Mouse (Mus musculus): ENCODE results near the gene Pecam1. TPM values are rescaled to one million over a fixed set of nuclear protein-coding genes. Genes with fewer than 3 reads are reported as not detected.

Gene Pecam1
- polyA plus RNA-seq, 1 experiment from 2014 or later: 48.2 TPM

GRCm38 (mm10) chr11:106692890-106693289 is 57.5 kb downstream of the Pecam1 start:
- no peak overlapping the region for H3K9ac ChIP-seq (ENCODE audit: low read depth, low read length)
- no peak overlapping the region for H3K4me2 ChIP-seq (ENCODE audit: low read depth, low read length)
- H3K27me3 ChIP-seq (replicated peaks; ENCODE audit: control insufficient read depth, insufficient read depth, low read length): no peaks in the 10 kb centered on the region
- H3K4me1 ChIP-seq (ENCODE audit: control insufficient read depth, insufficient read depth, low read length): no peaks in the 10 kb centered on the region
- ATAC-seq: no peak
- 76% methylated on average over 4 of the region's 4 CpGs for WGBS
- H3K9me3 ChIP-seq (ENCODE audit: control insufficient read depth, low read length): no peaks in the 10 kb centered on the region
- no peaks in the 10 kb centered on the region; the same call in 1 of the 2 replicates for H3K36me3 ChIP-seq (ENCODE audit: control insufficient read depth, insufficient read depth, low read length)
- H3K27ac ChIP-seq (ENCODE audit: low read length): no peak overlapping the region
- H3K4me3 ChIP-seq (ENCODE audit: low read length): no peak overlapping the region

DNA sequence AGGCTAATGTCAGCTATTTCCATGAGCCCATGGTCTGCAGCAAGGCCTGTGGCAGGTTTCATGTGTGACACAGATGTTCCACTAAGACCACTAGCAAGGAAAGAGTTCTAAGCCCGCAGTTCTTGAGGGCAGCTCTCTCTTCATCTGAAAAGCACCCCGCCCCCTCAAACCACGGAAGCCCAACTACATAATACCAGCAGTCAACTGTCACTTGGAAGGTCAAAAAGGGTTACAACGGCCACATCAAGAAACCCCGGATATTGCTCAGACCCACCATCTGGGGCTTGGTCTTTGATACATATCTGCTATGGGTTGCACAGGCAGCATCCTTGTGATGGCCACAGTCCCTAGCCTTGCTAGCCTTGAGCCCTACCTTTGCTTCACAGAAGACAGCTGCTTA is 62.1 kb downstream of the Pecam1 start:
- H3K27ac ChIP-seq (ENCODE audit: low read length): no peak overlapping the region
- no peak overlapping the region for H3K4me3 ChIP-seq (ENCODE audit: low read length)
- no peak for ATAC-seq
- no peaks in the 10 kb centered on the region for H3K27me3 ChIP-seq (replicated peaks; ENCODE audit: control insufficient read depth, insufficient read depth, low read length)
- WGBS: 77% methylated on average over 5 of the region's 5 CpGs
- H3K9ac ChIP-seq (ENCODE audit: low read depth, low read length): no peak overlapping the region
- H3K4me1 ChIP-seq (ENCODE audit: control insufficient read depth, insufficient read depth, low read length): no peaks in the 10 kb centered on the region
- H3K4me2 ChIP-seq (ENCODE audit: low read depth, low read length): no peak overlapping the region
- H3K36me3 ChIP-seq (ENCODE audit: control insufficient read depth, insufficient read depth, low read length): no peaks in the 10 kb centered on the region
- no peaks in the 10 kb centered on the region for H3K9me3 ChIP-seq (ENCODE audit: control insufficient read depth, low read length)

DNA sequence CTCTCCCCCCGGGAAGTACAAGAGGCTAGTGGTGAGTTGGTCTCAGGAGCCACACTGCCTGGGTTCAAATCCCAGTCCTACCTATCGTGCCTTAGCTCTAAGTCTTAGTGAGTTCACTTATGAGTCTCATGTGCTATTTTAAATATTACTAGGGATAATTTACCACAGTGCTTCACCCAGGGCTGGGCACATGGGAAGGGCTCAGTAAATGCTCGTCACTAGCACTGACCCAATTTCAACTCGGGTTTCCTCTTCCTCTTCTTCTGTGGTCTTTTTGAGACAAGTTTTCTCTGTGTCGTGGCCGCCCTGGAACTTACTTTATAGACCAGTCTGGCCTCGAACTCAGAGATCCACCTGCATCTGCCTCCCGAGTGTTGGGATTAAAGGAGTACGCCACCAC is 63.1 kb downstream of the Pecam1 start:
- no peaks in the 10 kb centered on the region for H3K36me3 ChIP-seq (ENCODE audit: control insufficient read depth, insufficient read depth, low read length)
- H3K4me2 ChIP-seq (ENCODE audit: low read depth, low read length): no peak overlapping the region
- H3K4me1 ChIP-seq (ENCODE audit: control insufficient read depth, insufficient read depth, low read length): no peaks in the 10 kb centered on the region
- WGBS: 89% methylated on average over 9 of the region's 9 CpGs
- ATAC-seq: no peak
- H3K4me3 ChIP-seq (ENCODE audit: low read length): no peak overlapping the region
- H3K9ac ChIP-seq (ENCODE audit: low read depth, low read length): no peak overlapping the region
- no peak overlapping the region for H3K27ac ChIP-seq (ENCODE audit: low read length)
- no peaks in the 10 kb centered on the region for H3K27me3 ChIP-seq (replicated peaks; ENCODE audit: control insufficient read depth, insufficient read depth, low read length)
- H3K9me3 ChIP-seq (ENCODE audit: control insufficient read depth, low read length): no peaks in the 10 kb centered on the region

GRCm38 (mm10) chr11:106684027-106684426 is 66.4 kb downstream of the Pecam1 start:
- no peak overlapping the region for H3K9ac ChIP-seq (ENCODE audit: low read depth, low read length)
- no peaks in the 10 kb centered on the region for H3K27me3 ChIP-seq (replicated peaks; ENCODE audit: control insufficient read depth, insufficient read depth, low read length)
- no peak overlapping the region for H3K4me3 ChIP-seq (ENCODE audit: low read length)
- 84% methylated on average over 8 of the region's 8 CpGs for WGBS
- H3K36me3 ChIP-seq (ENCODE audit: control insufficient read depth, insufficient read depth, low read length): no peaks in the 10 kb centered on the region
- ATAC-seq: no peak
- no peak overlapping the region for H3K4me2 ChIP-seq (ENCODE audit: low read depth, low read length)
- no peak overlapping the region for H3K27ac ChIP-seq (ENCODE audit: low read length)
- H3K4me1 ChIP-seq (ENCODE audit: control insufficient read depth, insufficient read depth, low read length): no peaks in the 10 kb centered on the region
- no peaks in the 10 kb centered on the region for H3K9me3 ChIP-seq (ENCODE audit: control insufficient read depth, low read length)

DNA sequence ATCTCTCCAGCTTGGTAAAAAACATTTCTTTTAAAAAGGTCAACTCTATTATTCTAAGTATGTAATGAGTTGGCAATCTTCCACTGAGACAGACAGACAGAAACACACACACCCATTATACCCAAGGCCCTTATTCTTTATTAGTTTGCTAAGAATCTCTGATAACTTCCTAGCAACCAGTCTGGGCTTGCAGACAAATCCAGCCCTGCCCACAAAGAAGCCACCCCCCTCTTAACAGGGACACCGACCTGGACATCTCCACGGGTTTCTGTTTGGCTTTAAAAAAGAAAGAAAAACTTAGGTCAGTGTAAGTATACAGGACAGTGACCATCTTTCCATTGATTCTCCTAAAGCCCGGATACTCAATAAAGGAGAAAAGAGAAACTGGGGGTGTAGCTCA is 67.1 kb downstream of the Pecam1 start:
- WGBS: 60% methylated on average over 3 of the region's 3 CpGs
- no peak for ATAC-seq
- no peak overlapping the region for H3K27ac ChIP-seq (ENCODE audit: low read length)
- H3K4me2 ChIP-seq (ENCODE audit: low read depth, low read length): no peak overlapping the region
- H3K27me3 ChIP-seq (replicated peaks; ENCODE audit: control insufficient read depth, insufficient read depth, low read length): no peaks in the 10 kb centered on the region
- no peaks in the 10 kb centered on the region for H3K4me1 ChIP-seq (ENCODE audit: control insufficient read depth, insufficient read depth, low read length)
- H3K9me3 ChIP-seq (ENCODE audit: control insufficient read depth, low read length): no peaks in the 10 kb centered on the region
- no peaks in the 10 kb centered on the region for H3K36me3 ChIP-seq (ENCODE audit: control insufficient read depth, insufficient read depth, low read length)
- no peak overlapping the region for H3K4me3 ChIP-seq (ENCODE audit: low read length)
- H3K9ac ChIP-seq (ENCODE audit: low read depth, low read length): no peak overlapping the region

DNA sequence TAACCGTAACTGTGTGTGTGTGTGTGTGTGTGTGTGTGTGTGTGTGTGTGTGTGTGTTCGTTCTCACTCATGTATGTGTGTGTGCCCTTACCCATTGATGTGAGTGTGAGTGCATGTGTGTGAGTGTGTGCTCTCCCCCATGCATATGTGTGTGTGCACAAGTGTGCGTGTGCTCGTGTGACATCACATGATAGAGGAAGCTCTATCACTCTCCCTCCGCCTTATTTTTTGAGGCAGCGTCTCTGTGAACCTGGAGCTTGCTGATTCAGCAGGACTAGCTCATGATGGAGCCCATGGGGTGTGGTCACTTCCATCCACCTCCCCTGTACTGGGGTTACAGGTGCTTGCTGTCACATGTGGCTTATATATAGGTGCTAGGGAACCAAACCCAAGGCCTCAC is 69.3 kb downstream of the Pecam1 start:
- Histone ChIP-seq H3K4me3 (ENCODE audit: low read length) (no peak overlapping the region), H3K27ac (ENCODE audit: low read length) (no peak overlapping the region), H3K4me2 (ENCODE audit: low read depth, low read length) (no peak overlapping the region), H3K36me3 (ENCODE audit: control insufficient read depth, insufficient read depth, low read length) (no peaks in the 10 kb centered on the region), H3K9me3 (ENCODE audit: control insufficient read depth, low read length) (no peaks in the 10 kb centered on the region), H3K4me1 (ENCODE audit: control insufficient read depth, insufficient read depth, low read length) (no peaks in the 10 kb centered on the region), H3K27me3 (replicated peaks; ENCODE audit: control insufficient read depth, insufficient read depth, low read length) (no peaks in the 10 kb centered on the region), H3K9ac (ENCODE audit: low read depth, low read length) (no peak overlapping the region)
- 83% methylated on average over 6 of the region's 6 CpGs for WGBS
- ATAC-seq: no peak

DNA sequence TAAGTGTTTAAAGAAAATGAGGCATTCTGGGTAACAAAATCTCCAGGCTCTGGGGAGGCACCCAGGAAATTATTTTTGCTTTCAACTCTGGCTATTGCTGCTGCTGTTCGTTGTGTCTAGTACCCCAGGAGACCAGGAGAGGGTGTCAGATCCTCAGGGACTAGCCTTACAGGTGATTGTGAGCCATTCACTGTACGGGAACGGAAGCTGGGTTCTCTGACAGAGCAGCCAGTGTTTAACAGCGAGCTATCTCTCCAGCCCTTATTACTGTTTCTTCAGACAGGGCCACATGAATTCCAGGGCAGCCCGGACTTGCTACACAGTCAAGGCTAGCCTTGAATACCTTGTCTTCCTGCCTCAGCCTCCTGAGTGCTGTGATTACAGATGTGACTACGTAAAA is 70.6 kb downstream of the Pecam1 start:
- 0 out of 2 replicates have a peak, but pooled peaks have one; percentile 48 for ATAC-seq
- H3K27me3 ChIP-seq (replicated peaks; ENCODE audit: control insufficient read depth, insufficient read depth, low read length): no peaks in the 10 kb centered on the region
- H3K4me2 ChIP-seq (ENCODE audit: low read depth, low read length): no peak overlapping the region
- H3K36me3 ChIP-seq (ENCODE audit: control insufficient read depth, insufficient read depth, low read length): no peaks in the 10 kb centered on the region
- peaks cover 9% of the 10 kb centered on the region for H3K4me1 ChIP-seq (ENCODE audit: control insufficient read depth, insufficient read depth, low read length)
- H3K9me3 ChIP-seq (ENCODE audit: control insufficient read depth, low read length): no peaks in the 10 kb centered on the region
- H3K9ac ChIP-seq (ENCODE audit: low read depth, low read length): no peak overlapping the region
- 47% methylated on average over 6 of the region's 6 CpGs for WGBS
- no peak overlapping the region for H3K27ac ChIP-seq (ENCODE audit: low read length)
- H3K4me3 ChIP-seq (ENCODE audit: low read length): no peak overlapping the region

- Histone ChIP-seq H3K4me2 (ENCODE audit: low read depth, low read length) (no peak overlapping the region), H3K4me1 (ENCODE audit: control insufficient read depth, insufficient read depth, low read length) (peaks cover 16% of the 10 kb centered on the region), H3K9ac (ENCODE audit: low read depth, low read length) (no peak overlapping the region), H3K4me3 (ENCODE audit: low read length) (no peak overlapping the region), H3K27ac (ENCODE audit: low read length) (no peak overlapping the region), H3K9me3 (ENCODE audit: control insufficient read depth, low read length) (no peaks in the 10 kb centered on the region), H3K36me3 (ENCODE audit: control insufficient read depth, insufficient read depth, low read length) (no peaks in the 10 kb centered on the region), H3K27me3 (replicated peaks; ENCODE audit: control insufficient read depth, insufficient read depth, low read length) (no peaks in the 10 kb centered on the region)
- WGBS: 74% methylated on average over 10 of the region's 10 CpGs
- no peak for ATAC-seq
These were observed 72.4 kb downstream of the Pecam1 start for GRCm38 (mm10) chr11:106677910-106678591.

DNA sequence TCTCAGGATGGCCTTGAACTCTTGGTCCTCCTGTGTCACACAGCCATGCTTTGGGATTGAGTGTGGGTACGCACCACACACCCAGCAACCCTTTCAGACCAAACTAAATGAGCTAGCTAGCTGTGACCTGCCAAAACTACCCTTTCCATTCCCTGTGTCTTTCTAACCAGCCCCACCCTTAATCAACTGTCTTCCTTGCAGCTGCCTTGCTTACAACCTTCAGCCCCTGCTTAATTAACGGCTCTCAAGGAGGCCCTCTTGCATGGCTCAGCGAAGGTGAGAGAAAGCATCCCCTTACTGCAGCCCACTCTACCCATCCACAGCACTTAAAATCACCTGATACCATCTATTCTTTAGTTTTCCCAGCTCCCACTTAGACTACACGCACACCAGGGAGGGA is 73.1 kb downstream of the Pecam1 start:
- Histone ChIP-seq H3K4me2 (ENCODE audit: low read depth, low read length) (no peak overlapping the region), H3K27me3 (replicated peaks; ENCODE audit: control insufficient read depth, insufficient read depth, low read length) (no peaks in the 10 kb centered on the region), H3K36me3 (ENCODE audit: control insufficient read depth, insufficient read depth, low read length) (no peaks in the 10 kb centered on the region), H3K4me1 (ENCODE audit: control insufficient read depth, insufficient read depth, low read length) (peaks cover 16% of the 10 kb centered on the region), H3K9me3 (ENCODE audit: control insufficient read depth, low read length) (no peaks in the 10 kb centered on the region), H3K4me3 (ENCODE audit: low read length) (no peak overlapping the region), H3K27ac (ENCODE audit: low read length) (no peak overlapping the region), H3K9ac (ENCODE audit: low read depth, low read length) (no peak overlapping the region)
- WGBS: 77% methylated on average over 4 of the region's 4 CpGs
- ATAC-seq: no peak

- Histone ChIP-seq H3K36me3 (ENCODE audit: control insufficient read depth, insufficient read depth, low read length) (no peaks in the 10 kb centered on the region), H3K4me1 (ENCODE audit: control insufficient read depth, insufficient read depth, low read length) (peaks cover 16% of the 10 kb centered on the region), H3K9me3 (ENCODE audit: control insufficient read depth, low read length) (no peaks in the 10 kb centered on the region), H3K27ac (ENCODE audit: low read length) (peak overlapping the region; percentile 80), H3K27me3 (replicated peaks; ENCODE audit: control insufficient read depth, insufficient read depth, low read length) (no peaks in the 10 kb centered on the region), H3K4me2 (ENCODE audit: low read depth, low read length) (no peak overlapping the region), H3K9ac (ENCODE audit: low read depth, low read length) (no peak overlapping the region), H3K4me3 (ENCODE audit: low read length) (no peak overlapping the region)
- no peak for ATAC-seq
- WGBS: 87% methylated on average over 5 of the region's 5 CpGs
These were observed 74.6 kb downstream of the Pecam1 start for GRCm38 (mm10) chr11:106675875-106676274.

Data from intestine, embryonic 16.5 days (tissue).